Mouse (Mus musculus): ENCODE results near the gene Notch1. TPM values are rescaled to one million over a fixed set of nuclear protein-coding genes. Genes with fewer than 3 reads are reported as not detected.

Notch1 gene
- polyA plus RNA-seq, 1 experiment from 2014 or later: 2.1 TPM

DNA sequence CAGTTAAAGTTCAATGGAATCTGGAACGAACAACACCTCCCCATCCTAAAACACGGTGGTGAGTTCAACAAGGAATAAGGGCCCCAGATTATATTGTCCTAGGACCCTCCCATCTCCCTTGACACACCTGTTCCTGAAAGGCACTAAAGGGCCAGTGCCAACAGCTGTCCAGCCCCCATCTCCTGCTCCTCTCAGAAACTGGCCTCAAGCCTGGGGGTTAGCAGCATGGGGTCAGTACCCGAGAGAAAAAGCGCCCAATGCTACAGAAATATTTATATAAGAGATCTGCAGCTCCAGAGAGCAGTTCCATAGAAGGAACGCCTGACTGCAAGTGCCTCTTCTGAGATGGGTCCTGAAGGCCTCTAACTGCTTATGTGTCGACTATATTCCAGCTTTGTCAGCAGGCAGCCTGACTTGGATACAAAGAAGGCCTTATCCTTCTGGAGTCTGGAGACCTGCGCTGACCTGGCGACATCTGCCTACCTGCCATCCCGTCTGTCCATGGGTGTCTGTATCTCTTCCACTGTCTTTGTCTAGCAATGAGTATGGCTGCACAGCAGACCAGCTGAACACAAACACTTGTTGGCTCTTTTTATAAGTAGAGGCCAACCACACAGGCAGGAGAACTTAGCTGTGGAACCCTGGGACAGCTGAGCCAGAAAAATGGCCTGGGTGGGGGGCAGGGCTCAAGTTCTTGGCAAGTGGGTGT lies 11.5 kb downstream of the Notch1 start:
- no peak for DNase-seq
- peaks cover 27% of the 10 kb centered on the region for H3K4me1 ChIP-seq (ENCODE audit: insufficient read depth)
- TF ChIP-seq CTCF (IDR thresholded peaks at IDR 0.05; ENCODE audit: low read depth) (no peak), EP300 (IDR thresholded peaks at IDR 0.05; ENCODE audit: low read depth) (no peak)
- H3K4me2 ChIP-seq (ENCODE audit: low read depth, low read length): peak overlapping the region; percentile 81; the same call in 1 of the 2 replicates
- H3K9ac ChIP-seq (replicated peaks): no peak overlapping the region; the same call in 1 of the 2 replicates
- no peak overlapping the region for H3K4me3 ChIP-seq (ENCODE audit: low read depth, low read length)
- peak overlapping the region; percentile 81; the same call in 1 of the 2 replicates for H3K27ac ChIP-seq (ENCODE audit: low read depth)
- peaks cover 12% of the 10 kb centered on the region; the same call in 1 of the 2 replicates for H3K27me3 ChIP-seq (ENCODE audit: insufficient read depth, low read length)
- H3K9me3 ChIP-seq (ENCODE audit: low read length): no peaks in the 10 kb centered on the region
- H3K36me3 ChIP-seq (replicated peaks; ENCODE audit: insufficient read depth, low read length): peaks cover 2% of the 10 kb centered on the region; the same call in 1 of the 2 replicates
- ATAC-seq: no peak
- WGBS (ENCODE audit: insufficient replicate concordance): 64% methylated on average over 9 of the region's 9 CpGs

- Histone ChIP-seq H3K9ac (replicated peaks) (peak overlapping the region; percentile 89), H3K36me3 (replicated peaks; ENCODE audit: insufficient read depth, low read length) (peaks cover 6% of the 10 kb centered on the region), H3K27me3 (ENCODE audit: insufficient read depth, low read length) (peaks cover 12% of the 10 kb centered on the region; the same call in 1 of the 2 replicates), H3K27ac (ENCODE audit: low read depth) (peak overlapping the region; percentile 81), H3K4me3 (ENCODE audit: low read depth, low read length) (peak overlapping the region; percentile 76), H3K4me2 (ENCODE audit: low read depth, low read length) (peak overlapping the region; percentile 81), H3K9me3 (ENCODE audit: low read length) (no peaks in the 10 kb centered on the region), H3K4me1 (ENCODE audit: insufficient read depth) (peaks cover 34% of the 10 kb centered on the region)
- 3% methylated on average over 38 of the region's 59 CpGs for WGBS (ENCODE audit: insufficient replicate concordance)
- TF ChIP-seq EP300 (IDR thresholded peaks at IDR 0.05; ENCODE audit: low read depth): peak; percentile 13; the same call in 1 of the 2 replicates
- TF ChIP-seq CTCF (IDR thresholded peaks at IDR 0.05; ENCODE audit: low read depth): no peak
- ATAC-seq (peak; percentile 85), DNase-seq (peak; percentile 87)
These were observed 12.5 kb downstream of the Notch1 start for GRCm38 (mm10) chr2:26503661-26504575.

- ATAC-seq (peak; percentile 18), DNase-seq (peak; percentile 42)
- H3K4me2 ChIP-seq (ENCODE audit: low read depth, low read length): peak overlapping the region; percentile 81
- TF ChIP-seq CTCF (IDR thresholded peaks at IDR 0.05; ENCODE audit: low read depth): no peak
- peaks cover 7% of the 10 kb centered on the region for H3K36me3 ChIP-seq (replicated peaks; ENCODE audit: insufficient read depth, low read length)
- peaks cover 12% of the 10 kb centered on the region; the same call in 1 of the 2 replicates for H3K27me3 ChIP-seq (ENCODE audit: insufficient read depth, low read length)
- H3K9me3 ChIP-seq (ENCODE audit: low read length): no peaks in the 10 kb centered on the region
- peak overlapping the region; percentile 81 for H3K27ac ChIP-seq (ENCODE audit: low read depth)
- peak overlapping the region; percentile 76 for H3K4me3 ChIP-seq (ENCODE audit: low read depth, low read length)
- peaks cover 40% of the 10 kb centered on the region for H3K4me1 ChIP-seq (ENCODE audit: insufficient read depth)
- peak overlapping the region; percentile 89 for H3K9ac ChIP-seq (replicated peaks)
- under 1% methylated on average over 56 of the region's 57 CpGs for WGBS (ENCODE audit: insufficient replicate concordance)
These were observed 13.4 kb downstream of the Notch1 start for GRCm38 (mm10) chr2:26502863-26503631.

DNA sequence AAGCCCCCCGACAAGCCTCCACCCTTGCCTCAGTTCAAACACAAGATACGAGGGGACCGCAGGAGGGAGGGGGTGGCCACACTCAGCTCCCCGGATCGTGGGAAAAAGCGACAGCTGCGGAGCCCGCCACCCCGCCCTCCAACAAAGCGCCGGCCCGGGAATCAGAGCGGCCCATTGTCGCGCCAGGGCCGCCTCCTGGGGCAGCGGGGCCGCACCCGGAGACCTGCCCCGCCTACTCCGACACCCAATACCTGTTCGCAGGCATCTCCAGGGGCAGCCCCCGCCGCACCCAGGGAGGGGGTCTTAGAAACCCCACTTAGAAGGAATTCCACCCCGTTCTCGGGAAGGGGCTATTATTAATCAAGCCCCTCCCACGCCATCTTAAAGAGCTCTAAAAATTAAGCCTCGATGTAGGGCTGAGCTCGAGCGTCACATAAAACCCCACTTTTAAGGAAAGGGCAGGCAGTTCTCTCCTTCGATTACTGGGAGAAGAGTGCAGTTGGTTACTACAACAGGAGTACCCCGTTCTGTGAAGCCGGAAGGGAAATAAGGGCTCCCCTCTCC lies 14.1 kb downstream of the Notch1 start:
- ATAC-seq (no peak), DNase-seq (peak; percentile 52)
- WGBS (ENCODE audit: insufficient replicate concordance): under 1% methylated on average over 32 of the region's 33 CpGs
- Histone ChIP-seq H3K36me3 (replicated peaks; ENCODE audit: insufficient read depth, low read length) (peaks cover 7% of the 10 kb centered on the region), H3K4me1 (ENCODE audit: insufficient read depth) (peaks cover 41% of the 10 kb centered on the region), H3K9me3 (ENCODE audit: low read length) (no peaks in the 10 kb centered on the region), H3K4me2 (ENCODE audit: low read depth, low read length) (peak overlapping the region; percentile 81), H3K9ac (replicated peaks) (peak overlapping the region; percentile 89), H3K27me3 (ENCODE audit: insufficient read depth, low read length) (peaks cover 12% of the 10 kb centered on the region; the same call in 1 of the 2 replicates), H3K27ac (ENCODE audit: low read depth) (peak overlapping the region; percentile 81), H3K4me3 (ENCODE audit: low read depth, low read length) (peak overlapping the region; percentile 76)
- TF ChIP-seq EP300 (IDR thresholded peaks at IDR 0.05; ENCODE audit: low read depth) (no peak), CTCF (IDR thresholded peaks at IDR 0.05; ENCODE audit: low read depth) (no peak)

DNA sequence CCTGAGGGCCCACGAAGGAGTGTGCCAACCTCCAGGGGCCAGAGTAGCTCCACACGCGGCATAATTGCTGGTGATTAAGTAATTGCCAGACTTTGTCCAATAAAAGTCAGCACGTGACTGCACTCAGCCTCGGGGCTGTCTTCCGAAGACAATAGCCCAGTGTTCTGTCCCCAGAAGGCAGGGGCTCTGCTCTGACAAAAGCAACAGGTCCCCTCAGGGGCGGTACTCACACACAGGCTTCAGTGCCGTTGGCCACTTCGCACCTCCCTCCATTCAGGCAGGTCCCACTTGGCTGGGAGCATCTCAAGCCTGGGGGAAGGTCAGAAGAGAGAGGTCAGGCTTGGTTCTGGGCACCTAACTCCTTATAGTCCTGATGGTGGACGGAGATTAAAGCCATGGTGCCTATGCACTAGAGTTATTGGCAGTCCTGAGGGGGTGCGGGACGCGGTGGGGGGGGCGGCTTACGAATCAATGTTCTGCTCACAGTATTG lies 14.8 kb downstream of the Notch1 start:
- TF ChIP-seq CTCF (IDR thresholded peaks at IDR 0.05; ENCODE audit: low read depth): no peak
- TF ChIP-seq EP300 (IDR thresholded peaks at IDR 0.05; ENCODE audit: low read depth): no peak
- H3K36me3 ChIP-seq (replicated peaks; ENCODE audit: insufficient read depth, low read length): peaks cover 7% of the 10 kb centered on the region
- WGBS (ENCODE audit: insufficient replicate concordance): 20% methylated on average over 15 of the region's 15 CpGs
- peak overlapping the region; percentile 89 for H3K9ac ChIP-seq (replicated peaks)
- no peak for ATAC-seq
- peak overlapping the region; percentile 76 for H3K4me3 ChIP-seq (ENCODE audit: low read depth, low read length)
- no peaks in the 10 kb centered on the region for H3K9me3 ChIP-seq (ENCODE audit: low read length)
- H3K27ac ChIP-seq (ENCODE audit: low read depth): no peak overlapping the region
- peaks cover 12% of the 10 kb centered on the region; the same call in 1 of the 2 replicates for H3K27me3 ChIP-seq (ENCODE audit: insufficient read depth, low read length)
- peak overlapping the region; percentile 81 for H3K4me2 ChIP-seq (ENCODE audit: low read depth, low read length)
- H3K4me1 ChIP-seq (ENCODE audit: insufficient read depth): peaks cover 40% of the 10 kb centered on the region
- no peak for DNase-seq

Data from liver, postnatal 0 days (tissue).